Mouse (Mus musculus) forebrain, embryonic 11.5 days (tissue): Measurements from ENCODE around the gene Zfp408. TPM values are rescaled to one million over a fixed set of nuclear protein-coding genes. Genes with fewer than 3 reads are reported as not detected.

ENCODE experiments used
- ATAC-seq: fragments of 200-750 bp; cut with Nextera tagmentation; replicated peaks from 2 replicates; pipeline ENCODE4 v1.8.0; 2017; ENCODE audit warnings: moderate TSS enrichment; ENCODE audit not compliant: low FRiP score
- DNase-seq: peaks from one replicate; pipeline ENCODE4 v3.0.0-alpha.2; 2017; ENCODE audit warnings: low spot score
- H3K27ac ChIP-seq: fragments of 300-500 bp; sonication (generic); 2 replicates; pipeline ENCODE4 v1.5.1; 2014; ENCODE audit warnings: low read depth, low read length
- H3K27me3 ChIP-seq: fragments of 300-500 bp; sonication (generic); 2 replicates; pipeline ENCODE4 v1.6.1; 2014; ENCODE audit warnings: mild to moderate bottlenecking, low read length, mixed read lengths; ENCODE audit not compliant: control insufficient read depth, insufficient read depth
- H3K36me3 ChIP-seq: fragments of 300-500 bp; sonication (generic); 2 replicates; pipeline ENCODE4 v1.6.1; 2014; ENCODE audit warnings: mild to moderate bottlenecking, low read length, moderate library complexity, mixed read lengths; ENCODE audit not compliant: control insufficient read depth, insufficient read depth
- H3K4me1 ChIP-seq: fragments of 300-500 bp; sonication (generic); replicated peaks from 2 replicates; pipeline ENCODE4 v1.6.1; 2014; ENCODE audit warnings: low read length, mixed read lengths; ENCODE audit not compliant: control insufficient read depth, insufficient read depth
- H3K4me2 ChIP-seq: fragments of 300-500 bp; sonication (generic); 2 replicates; pipeline ENCODE4 v1.6.1; 2014; ENCODE audit warnings: low read depth, mild to moderate bottlenecking, low read length, moderate library complexity, mixed read lengths; ENCODE audit not compliant: severe bottlenecking
- H3K4me3 ChIP-seq: fragments of 300-500 bp; sonication (generic); 2 replicates; pipeline ENCODE4 v1.5.1; 2014; ENCODE audit warnings: low read depth, low read length
- H3K9ac ChIP-seq: fragments of 300-500 bp; sonication (generic); 2 replicates; pipeline ENCODE4 v1.6.1; 2014; ENCODE audit warnings: low read length
- H3K9me3 ChIP-seq: fragments of 300-500 bp; sonication (generic); 2 replicates; pipeline ENCODE4 v1.6.1; 2016; ENCODE audit warnings: low read length, mixed read lengths; ENCODE audit not compliant: control insufficient read depth
- WGBS: fragments of 180-500 bp; shearing (Covaris S2); extraction: QIAGEN DNeasy Blood & Tissue Kit; methylation state at CpG from one replicate; pipeline ENCODE4 v1.1.7; 2014; 5-methylcytosine and 5-hydroxymethylcytosine counted together
- polyA plus RNA-seq: library from polyadenylated mRNA; unstranded; fragments of >200 nt; fragmentation: Nextera tagmentation; extraction: Ambion mirVana; gene quantifications from 2 replicates; pipeline ENCODE4 v1.2.1, GENCODE M21; 2014

Gene Zfp408
- polyA plus RNA-seq, 1 experiment from 2014 or later = 9.8 TPM

GRCm38 (mm10) chr2:91646733-91647132, 2.9 kb downstream of the Zfp408 start:
- WGBS = 22% methylated on average over 1 of the region's 1 CpGs
- no peak overlapping the region for H3K4me3 ChIP-seq
- H3K36me3 ChIP-seq = peaks cover 23% of the 10 kb centered on the region
- H3K4me1 ChIP-seq = no peaks in the 10 kb centered on the region
- H3K27me3 ChIP-seq = no peaks in the 10 kb centered on the region
- no peak overlapping the region for H3K4me2 ChIP-seq
- H3K9me3 ChIP-seq = no peaks in the 10 kb centered on the region
- no peak for ATAC-seq
- no peak overlapping the region for H3K27ac ChIP-seq
- no peak overlapping the region for H3K9ac ChIP-seq
- peak; percentile 76 for DNase-seq

GRCm38 (mm10) chr2:91645811-91646210, 3.8 kb downstream of the Zfp408 start:
- no peak for DNase-seq
- Histone ChIP-seq H3K4me1 (no peaks in the 10 kb centered on the region), H3K4me2 (no peak overlapping the region), H3K4me3 (no peak overlapping the region), H3K36me3 (peaks cover 23% of the 10 kb centered on the region), H3K27me3 (no peaks in the 10 kb centered on the region), H3K9me3 (no peaks in the 10 kb centered on the region), H3K27ac (no peak overlapping the region), H3K9ac (no peak overlapping the region)
- no peak for ATAC-seq
- 92% methylated on average over 11 of the region's 11 CpGs for WGBS

- Histone ChIP-seq H3K9me3 (no peaks in the 10 kb centered on the region), H3K36me3 (peaks cover 23% of the 10 kb centered on the region), H3K4me3 (no peak overlapping the region), H3K4me1 (no peaks in the 10 kb centered on the region), H3K27ac (no peak overlapping the region), H3K27me3 (no peaks in the 10 kb centered on the region), H3K9ac (no peak overlapping the region), H3K4me2 (no peak overlapping the region)
- DNase-seq (no peak), ATAC-seq (no peak)
- 98% methylated on average over 15 of the region's 15 CpGs for WGBS
These were observed 4.2 kb downstream of the Zfp408 start for GRCm38 (mm10) chr2:91645354-91645753.

GRCm38 (mm10) chr2:91644021-91644420, 5.6 kb downstream of the Zfp408 start:
- H3K4me1 ChIP-seq = no peaks in the 10 kb centered on the region
- peaks cover 23% of the 10 kb centered on the region for H3K36me3 ChIP-seq
- WGBS = over 99% methylated on average over 11 of the region's 11 CpGs
- no peaks in the 10 kb centered on the region for H3K9me3 ChIP-seq
- no peak overlapping the region for H3K9ac ChIP-seq
- ATAC-seq = no peak
- DNase-seq = no peak
- H3K4me3 ChIP-seq = no peak overlapping the region
- no peaks in the 10 kb centered on the region for H3K27me3 ChIP-seq
- no peak overlapping the region for H3K4me2 ChIP-seq
- no peak overlapping the region for H3K27ac ChIP-seq

- 91% methylated on average over 2 of the region's 2 CpGs for WGBS
- H3K27me3 ChIP-seq = no peaks in the 10 kb centered on the region
- ATAC-seq = no peak
These were observed 6.7 kb downstream of the Zfp408 start for GRCm38 (mm10) chr2:91642825-91643415.

GRCm38 (mm10) chr2:91638931-91639330, 10.7 kb downstream of the Zfp408 start:
- no peaks in the 10 kb centered on the region for H3K27me3 ChIP-seq
- WGBS = 86% methylated on average over 6 of the region's 6 CpGs
- H3K9ac ChIP-seq = no peak overlapping the region

More at GRCm38 (mm10) chr2:91642825-91643415, 6.7 kb downstream of the Zfp408 start:
- H3K27ac ChIP-seq = no peak overlapping the region
- H3K4me2 ChIP-seq = no peak overlapping the region
- no peak overlapping the region for H3K4me3 ChIP-seq
- no peak overlapping the region for H3K9ac ChIP-seq
- no peaks in the 10 kb centered on the region for H3K9me3 ChIP-seq
- no peak for DNase-seq
- no peaks in the 10 kb centered on the region for H3K4me1 ChIP-seq
- peaks cover 23% of the 10 kb centered on the region for H3K36me3 ChIP-seq

GRCm38 (mm10) chr2:91636727-91637338, 12.8 kb downstream of the Zfp408 start:
- Histone ChIP-seq H3K36me3 (no peaks in the 10 kb centered on the region), H3K27me3 (no peaks in the 10 kb centered on the region), H3K9me3 (no peaks in the 10 kb centered on the region), H3K27ac (no peak overlapping the region), H3K4me1 (no peaks in the 10 kb centered on the region), H3K9ac (no peak overlapping the region), H3K4me3 (no peak overlapping the region), H3K4me2 (no peak overlapping the region)
- ATAC-seq (no peak), DNase-seq (peak; percentile 43)
- 84% methylated on average over 5 of the region's 5 CpGs for WGBS

More at GRCm38 (mm10) chr2:91638931-91639330, 10.7 kb downstream of the Zfp408 start:
- Histone ChIP-seq H3K4me2 (no peak overlapping the region), H3K36me3 (no peaks in the 10 kb centered on the region), H3K4me1 (no peaks in the 10 kb centered on the region), H3K27ac (no peak overlapping the region), H3K4me3 (no peak overlapping the region), H3K9me3 (no peaks in the 10 kb centered on the region)
- DNase-seq (peak; percentile 27), ATAC-seq (no peak)

- Histone ChIP-seq H3K4me2 (no peak within 1 kb of the TSS), H3K36me3 (no peaks in the 10 kb centered on the region), H3K27ac (no peak within 1 kb of the TSS), H3K4me3 (no peak within 1 kb of the TSS), H3K4me1 (no peaks in the 10 kb centered on the region), H3K9ac (no peak within 1 kb of the TSS), H3K9me3 (no peaks in the 10 kb centered on the region), H3K27me3 (no peaks in the 10 kb centered on the region)
- WGBS = 86% methylated on average over 8 of the region's 8 CpGs
- peak; percentile 47 for DNase-seq
- no peak for ATAC-seq
These were observed 13.4 kb downstream of the Zfp408 start, which contains the start of gene F2 for GRCm38 (mm10) chr2:91636229-91636628. F2 (minus strand) TSS chr2:91636414.

GRCm38 (mm10) chr2:91635486-91635885, 14.1 kb downstream of the Zfp408 start:
- Histone ChIP-seq H3K27me3 (no peaks in the 10 kb centered on the region), H3K9me3 (no peaks in the 10 kb centered on the region), H3K27ac (no peak overlapping the region), H3K4me1 (no peaks in the 10 kb centered on the region), H3K4me3 (no peak overlapping the region), H3K4me2 (no peak overlapping the region), H3K9ac (no peak overlapping the region), H3K36me3 (no peaks in the 10 kb centered on the region)
- peak; percentile 45 for DNase-seq
- ATAC-seq = no peak
- 94% methylated on average over 11 of the region's 11 CpGs for WGBS
